Mouse (Mus musculus): ENCODE data around the gene Scd1.

Gene Scd1

DNA sequence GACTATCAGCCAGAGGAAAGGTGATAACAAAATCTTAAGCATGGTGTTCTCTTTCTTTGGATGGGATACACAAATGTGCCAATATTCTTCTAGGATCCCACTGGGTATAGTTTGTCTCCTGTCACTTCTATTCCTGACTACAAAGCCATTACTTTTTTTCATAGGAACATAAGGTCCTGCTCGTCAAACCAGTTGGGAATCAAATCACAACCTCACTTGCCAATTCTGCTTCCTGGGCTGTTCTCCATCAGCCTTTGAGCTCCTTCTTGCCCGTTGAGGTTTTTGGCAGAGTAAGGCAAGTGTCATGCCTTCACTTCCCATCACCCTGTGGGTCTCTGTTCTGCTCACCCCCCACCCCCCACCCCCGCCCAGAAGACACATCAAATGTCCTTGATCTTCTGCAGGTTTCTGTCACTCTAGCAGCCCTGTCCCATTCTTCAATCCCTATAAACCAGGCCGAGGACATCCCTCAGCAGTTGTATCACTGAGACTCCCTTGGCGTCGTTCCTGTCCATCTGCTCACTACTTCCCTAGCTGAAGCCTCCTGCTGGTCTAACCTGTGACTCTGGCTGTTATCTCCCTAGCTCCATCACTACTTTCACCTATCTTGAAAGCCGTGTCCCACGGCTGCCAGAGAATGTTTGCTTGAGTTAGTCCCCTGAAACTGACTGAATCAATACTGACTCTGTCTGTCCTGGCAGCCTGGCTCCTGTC is 7.0 kb downstream of the Scd1 start:
- in situ Hi-C loops (cut with MboI, MseI) = no loop called here

- in situ Hi-C loops (cut with MboI, MseI) = no loop called here
Measured at GRCm38 (mm10) chr19:44400076-44400475, 7.6 kb downstream of the Scd1 start.

DNA sequence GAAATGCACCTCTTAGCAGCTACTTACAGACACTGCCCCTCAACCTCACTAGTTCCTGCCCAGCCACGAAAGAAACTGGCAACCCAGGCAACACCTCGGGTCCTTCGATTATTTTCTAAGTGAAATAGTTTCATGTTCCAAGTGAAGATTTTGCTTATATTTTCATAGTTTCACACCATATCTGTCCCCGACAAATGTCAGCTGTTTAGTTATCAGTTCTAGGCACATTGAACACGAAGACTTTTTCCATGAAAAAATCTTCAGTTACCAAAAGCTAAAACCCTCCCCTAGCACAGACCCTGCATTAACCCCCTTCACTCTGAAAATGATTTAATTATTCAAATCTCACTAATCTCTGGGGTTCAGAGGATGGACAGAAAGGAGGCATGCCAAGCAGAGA is 10.9 kb downstream of the Scd1 start:
- in situ Hi-C loops (cut with MboI, MseI) = no loop called here

- in situ Hi-C loops (cut with MboI, MseI) = no loop called here
Measured at GRCm38 (mm10) chr19:44394972-44395371, 12.7 kb downstream of the Scd1 start.

- in situ Hi-C loops (cut with MboI, MseI) = no loop called here
Measured at GRCm38 (mm10) chr19:44393962-44394422, 13.7 kb downstream of the Scd1 start.

DNA sequence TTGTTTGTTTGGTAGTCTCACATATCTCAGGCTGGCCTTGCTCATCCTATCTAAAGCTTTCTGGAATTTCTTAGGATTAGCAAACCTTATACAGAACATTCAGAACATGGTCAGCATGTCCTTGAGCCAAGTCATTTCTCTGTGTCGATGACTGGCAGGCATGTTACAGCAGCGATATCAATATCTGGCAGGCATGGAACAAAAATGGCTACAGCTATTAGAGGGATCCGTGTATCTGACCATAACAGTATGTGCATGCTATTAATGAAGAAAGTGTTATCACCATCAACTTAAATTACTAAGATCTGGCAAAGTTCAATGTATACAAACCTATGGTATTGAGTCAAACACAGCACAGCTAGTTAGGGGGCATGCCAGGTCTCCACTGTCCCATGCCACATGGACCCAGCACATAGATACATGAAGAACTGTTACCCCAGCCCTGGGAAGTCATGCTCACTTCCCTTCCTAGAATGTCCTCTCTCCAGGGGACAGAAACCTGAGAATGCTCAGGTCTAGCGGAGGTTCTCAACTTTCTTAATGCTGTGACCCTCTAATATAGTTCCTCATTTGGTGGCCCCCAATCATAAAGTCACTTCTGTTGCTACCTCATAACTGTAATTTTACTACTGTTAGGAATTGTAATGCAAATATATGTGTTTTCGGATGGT is 15.2 kb downstream of the Scd1 start:
- in situ Hi-C loops (cut with MboI, MseI) = no loop called here

DNA sequence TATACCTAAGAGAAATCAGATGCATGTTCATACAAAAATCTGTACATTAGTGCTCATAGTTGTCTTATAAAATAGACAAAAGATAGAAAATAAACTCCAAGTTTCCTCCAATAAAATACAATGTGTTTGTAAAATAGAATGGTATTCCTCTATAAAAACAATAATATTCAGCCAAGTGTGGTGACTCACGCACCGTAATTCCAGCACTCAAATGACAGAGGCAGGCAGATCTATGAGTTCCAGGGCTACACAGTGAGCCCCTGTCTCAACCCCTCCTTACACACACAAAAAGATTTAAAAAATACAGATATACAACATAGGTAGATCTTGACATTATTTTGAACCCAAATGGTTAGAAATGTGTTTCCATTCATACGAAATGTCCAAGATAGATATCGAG is 15.8 kb downstream of the Scd1 start:
- in situ Hi-C loops (cut with MboI, MseI) = no loop called here

- in situ Hi-C loops (cut with MboI, MseI) = no loop called here
Measured at GRCm38 (mm10) chr19:44389507-44389906, 18.2 kb downstream of the Scd1 start.

GRCm38 (mm10) chr19:44388475-44389428 is 18.9 kb downstream of the Scd1 start:
- in situ Hi-C loops (cut with MboI, MseI) = no loop called here

GRCm38 (mm10) chr19:44387746-44388474 is 19.8 kb downstream of the Scd1 start:
- in situ Hi-C loops (cut with MboI, MseI) = no loop called here

DNA sequence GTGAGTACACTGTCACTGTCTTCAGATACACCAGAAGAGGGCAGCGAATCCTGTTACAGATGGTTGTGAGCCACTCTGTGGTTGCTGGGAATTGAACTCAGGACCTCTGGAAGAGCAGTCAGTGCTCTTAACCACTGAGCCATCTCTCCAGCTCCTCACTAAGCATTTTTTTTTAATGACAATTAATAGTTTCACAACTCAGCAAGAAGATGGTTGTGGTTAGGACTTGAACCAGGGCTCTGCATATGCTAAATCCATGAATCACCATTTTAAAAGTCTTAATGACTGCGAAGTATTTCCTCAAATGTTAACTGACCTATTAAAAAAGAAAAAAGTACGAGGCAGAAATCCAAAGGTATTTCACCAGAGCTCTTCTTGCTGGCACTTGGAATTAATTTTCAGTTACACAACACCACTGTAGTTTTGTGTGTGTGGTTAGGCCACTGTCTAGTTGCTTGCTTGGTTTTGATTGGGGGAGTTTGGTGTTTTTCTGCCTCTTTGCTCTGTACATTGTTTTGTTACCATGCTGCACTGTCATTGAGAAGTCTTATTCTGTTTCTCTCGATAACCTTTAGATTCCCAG is 20.5 kb downstream of the Scd1 start:
- in situ Hi-C loops (cut with MboI, MseI) = no loop called here

DNA sequence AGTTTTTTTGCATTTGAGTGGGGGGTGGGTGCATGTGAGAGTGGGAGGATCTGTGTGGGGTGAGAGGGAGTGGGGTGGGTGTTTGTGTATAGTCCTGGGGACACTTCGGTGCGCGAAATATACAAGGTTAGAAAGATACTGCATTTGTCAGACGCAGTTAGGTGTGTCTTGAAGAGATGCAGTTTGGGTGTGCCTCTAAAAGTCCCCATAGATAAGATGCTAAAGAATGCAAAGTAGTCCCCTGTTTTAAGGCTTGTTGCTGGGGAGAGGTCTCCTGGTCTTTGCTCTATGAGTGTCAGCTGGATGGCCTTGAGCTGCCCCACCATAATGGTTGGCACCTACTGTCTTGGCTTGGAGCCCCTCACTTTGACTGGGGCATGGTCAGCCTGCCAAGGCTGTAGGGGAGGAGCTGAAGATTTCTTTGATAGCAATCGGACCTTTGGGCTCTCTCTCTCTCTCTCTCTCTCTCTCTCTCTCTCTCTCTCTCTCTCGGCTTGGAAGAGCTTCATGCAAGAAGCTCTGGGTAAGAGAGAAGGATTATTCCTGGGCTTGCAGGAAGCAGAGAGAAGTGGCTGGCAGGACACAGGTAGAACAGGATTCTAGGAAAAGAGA is 21.7 kb downstream of the Scd1 start:
- in situ Hi-C loops (cut with MboI, MseI) = no loop called here

DNA sequence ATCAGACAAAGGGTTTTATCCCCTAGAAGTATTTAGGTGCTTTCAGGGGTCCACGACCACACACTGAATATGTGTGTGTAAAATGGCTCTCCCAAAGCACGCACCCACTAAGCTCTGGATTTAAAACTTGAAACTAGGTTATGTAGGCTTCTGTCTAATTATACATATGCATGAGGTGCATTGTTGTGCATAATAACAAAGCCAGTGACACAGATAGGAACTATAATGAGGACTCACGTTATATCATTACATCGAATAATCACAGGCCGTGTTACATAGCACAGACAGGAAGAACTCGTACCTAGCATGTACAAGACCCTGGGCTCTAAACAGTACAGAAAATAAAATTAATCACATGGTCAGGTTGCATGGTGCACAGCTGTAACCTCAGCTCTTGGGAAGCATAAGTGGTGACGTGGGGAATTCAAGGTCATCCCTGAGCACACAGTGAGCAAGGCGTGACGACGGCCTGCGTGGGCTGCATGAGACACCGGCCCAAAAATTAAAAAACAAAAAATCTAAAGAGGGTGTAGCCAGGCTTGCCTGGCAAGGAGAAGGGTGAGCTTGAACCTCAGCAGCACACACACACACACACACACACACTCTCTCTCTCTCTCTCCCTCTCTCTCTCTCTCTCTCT is 24.9 kb downstream of the Scd1 start:
- in situ Hi-C loops (cut with MboI, MseI) = no loop called here

GRCm38 (mm10) chr19:44380065-44380464 is 27.6 kb downstream of the Scd1 start:
- in situ Hi-C loops (cut with MboI, MseI) = no loop called here

- in situ Hi-C loops (cut with MboI, MseI) = no loop called here
Measured at GRCm38 (mm10) chr19:44379090-44379489, 28.6 kb downstream of the Scd1 start.

DNA sequence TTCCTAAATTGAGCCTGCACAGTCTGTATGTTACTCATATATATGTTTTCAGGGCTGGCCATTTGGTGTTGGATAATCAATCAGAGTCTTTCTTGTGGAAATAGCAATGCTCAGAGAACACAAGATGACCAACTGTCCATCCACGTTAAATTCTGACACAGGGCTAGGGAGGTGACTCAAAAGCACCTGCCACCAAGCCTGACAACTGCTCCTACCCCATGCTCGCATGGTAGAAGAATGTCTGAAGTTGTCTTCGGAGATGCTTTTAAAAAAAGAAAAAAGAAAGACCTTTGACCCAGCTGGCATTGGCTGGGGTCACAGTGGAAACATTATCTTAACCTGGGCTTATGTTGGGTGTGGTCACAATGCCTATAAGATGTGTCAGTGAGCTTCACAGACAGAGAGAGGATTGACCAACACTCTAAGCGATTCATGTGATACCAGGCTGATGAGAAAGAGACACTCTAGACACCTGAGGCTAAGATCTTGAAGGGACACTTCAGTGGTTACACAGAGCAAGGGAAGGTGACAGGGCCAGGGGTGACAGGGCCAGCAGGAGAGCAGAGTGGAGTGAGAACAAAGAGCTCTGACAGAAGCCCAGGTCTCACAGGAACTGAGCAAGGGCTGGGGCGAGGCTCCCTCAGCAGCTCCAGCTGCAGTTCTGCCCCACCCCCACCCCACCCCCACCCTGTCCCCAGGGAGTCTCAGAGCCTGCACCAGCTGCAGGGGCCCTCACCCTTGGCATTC is 29.9 kb downstream of the Scd1 start:
- in situ Hi-C loops (cut with MboI, MseI) = no loop called here

DNA sequence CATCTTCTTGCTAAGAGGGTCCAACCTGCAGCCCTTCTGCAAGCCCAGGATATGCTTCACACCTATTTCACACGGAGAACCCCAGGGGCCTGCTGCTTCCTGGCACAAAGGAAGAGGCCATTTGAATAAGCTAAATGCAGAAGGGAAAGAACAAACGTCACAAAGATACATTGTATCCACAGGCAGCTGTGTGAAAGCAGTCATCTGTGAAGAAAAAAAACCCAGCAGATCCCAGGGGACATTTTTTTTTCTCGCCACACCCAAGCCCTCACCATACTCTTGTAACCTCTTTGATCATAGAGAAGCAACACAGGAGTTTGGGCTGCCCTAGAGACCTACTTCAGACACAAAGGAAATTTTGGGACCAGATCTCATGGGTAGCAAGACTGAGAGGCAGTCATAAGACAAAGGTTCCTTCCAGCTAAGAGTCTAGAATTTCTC is 31.1 kb downstream of the Scd1 start:
- in situ Hi-C loops (cut with MboI, MseI) = no loop called here

- in situ Hi-C loops (cut with MboI, MseI) = loop anchor here (5.0 kb wide), 1 partner anchor 44 kb away; no protein-coding TSS in a partner anchor
Measured at GRCm38 (mm10) chr19:44372969-44373368, 34.7 kb downstream of the Scd1 start.

GRCm38 (mm10) chr19:44370231-44370630 is 37.4 kb downstream of the Scd1 start:
- in situ Hi-C loops (cut with MboI, MseI) = loop anchor here (5.0 kb wide), 1 partner anchor 47 kb away; no protein-coding TSS in a partner anchor
